Mouse (Mus musculus) gastrocnemius, postnatal 14 days (tissue): ENCODE results near the gene C1ql4. TPM values are rescaled to one million over a fixed set of nuclear protein-coding genes. Genes with fewer than 3 reads are reported as not detected.
"Not testable (repeated sequence)": the region's sequence is repeated elsewhere in the genome, so short reads cannot be mapped to it uniquely, and the experiment has no call there.

ENCODE experiments used
- DNase-seq: peaks from one replicate; pipeline ENCODE4 v3.0.0; 2021; ENCODE audit warnings: mixed read lengths
- intact Hi-C: fragments of 180-260 bp; cut with DNase I; formaldehyde crosslinking; loops from one replicate; pipeline ENCODE4 v1.15.1; 2025; ENCODE audit warnings: low total_unique reads
- total RNA-seq, 2 experiments: library from RNA; stranded (reverse); gene quantifications; 2 replicates each; pipeline ENCODE4 v1.2.3; 2021

The C1ql4 gene
- total RNA-seq, 2 experiments from 2014 or later: not detected

DNA sequence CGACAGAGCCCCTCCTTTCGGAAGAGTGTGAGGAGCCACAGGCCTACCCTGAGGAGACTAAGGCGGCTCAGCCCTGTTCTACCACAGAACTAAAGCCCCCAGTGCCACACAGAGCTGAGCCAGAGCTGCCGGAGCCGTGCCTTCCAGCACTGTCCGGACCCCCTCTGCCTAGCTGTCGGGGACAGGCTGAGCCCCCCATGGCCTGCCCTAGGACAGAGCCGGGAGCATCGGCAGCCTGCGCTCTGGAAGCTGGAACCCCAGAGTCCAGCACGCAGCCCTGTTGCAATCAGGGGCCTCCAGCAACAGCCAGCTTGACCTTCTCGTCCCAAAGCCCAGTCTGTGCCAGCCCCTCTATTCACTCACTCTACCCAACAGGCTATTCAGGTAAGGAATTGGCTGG is 5.3 kb downstream of the C1ql4 start:
- no peak for DNase-seq
- intact Hi-C loops: loop anchor here (10.0 kb wide), 1 partner anchor 122 kb away; no protein-coding TSS in a partner anchor

- intact Hi-C loops: loop anchor here (10.0 kb wide), 1 partner anchor 125 kb away; no protein-coding TSS in a partner anchor
- DNase-seq: no peak
Observed at GRCm38 (mm10) chr15:99079804-99080203, 7.8 kb downstream of the C1ql4 start.

- DNase-seq: no peak
- intact Hi-C loops: no loop called here
Observed at GRCm38 (mm10) chr15:99078181-99078910, 9.3 kb downstream of the C1ql4 start.

GRCm38 (mm10) chr15:99076011-99076410 is 11.6 kb downstream of the C1ql4 start:
- intact Hi-C loops: not testable (repeated sequence)

DNA sequence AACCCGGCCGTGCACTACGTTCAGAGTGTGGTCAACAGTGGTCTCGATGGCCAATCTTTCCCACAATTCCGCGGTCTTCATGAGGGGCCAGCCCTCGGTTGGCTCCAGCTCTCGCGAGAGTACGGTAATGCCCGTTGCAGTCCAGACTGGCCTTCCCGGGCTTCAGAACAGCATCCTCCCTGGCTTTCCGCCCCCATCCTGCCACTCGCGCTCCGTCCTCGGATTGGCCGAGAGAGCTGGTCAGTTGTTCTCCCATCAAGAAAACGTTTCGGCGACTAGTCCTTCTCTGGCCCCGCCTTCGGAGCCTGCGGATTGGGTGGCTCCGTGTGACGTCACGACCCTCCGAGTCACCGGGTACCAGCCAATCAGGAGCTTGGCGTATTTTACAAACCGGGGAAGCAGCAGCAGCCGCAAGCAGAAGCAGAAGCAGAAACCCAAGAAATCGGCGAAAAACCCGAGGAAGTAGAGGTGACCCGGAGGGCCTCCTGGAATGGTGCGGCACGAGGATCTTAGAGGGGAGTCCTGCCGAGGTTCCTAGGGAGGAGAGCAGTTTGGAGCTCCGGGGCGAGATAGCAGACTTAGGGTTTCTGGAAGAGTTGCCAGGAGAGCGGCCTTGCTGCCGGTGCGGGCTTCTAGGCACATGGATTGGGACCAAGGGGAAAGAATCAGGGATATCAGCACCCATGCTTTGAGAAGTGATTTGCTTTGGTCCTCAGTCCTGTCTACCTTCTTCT is 12.8 kb downstream of the C1ql4 start:
- DNase-seq: peak; percentile 97
- intact Hi-C loops: no loop called here

More at GRCm38 (mm10) chr15:99076011-99076410, 11.6 kb downstream of the C1ql4 start:
- DNase-seq: not testable (repeated sequence)

- intact Hi-C loops: no loop called here
- no peak for DNase-seq
Observed at GRCm38 (mm10) chr15:99074019-99074599, 13.5 kb downstream of the C1ql4 start, which contains the start of gene Troap. Troap (plus strand) TSS chr15:99074575.

GRCm38 (mm10) chr15:99071988-99072387 is 15.6 kb downstream of the C1ql4 start:
- no peak for DNase-seq
- intact Hi-C loops: no loop called here

- DNase-seq: no peak
- intact Hi-C loops: no loop called here
Observed at GRCm38 (mm10) chr15:99065557-99066165, 22.0 kb downstream of the C1ql4 start.

- intact Hi-C loops: no loop called here
- DNase-seq: no peak
Observed at GRCm38 (mm10) chr15:99056332-99056731, 31.3 kb downstream of the C1ql4 start.

DNA sequence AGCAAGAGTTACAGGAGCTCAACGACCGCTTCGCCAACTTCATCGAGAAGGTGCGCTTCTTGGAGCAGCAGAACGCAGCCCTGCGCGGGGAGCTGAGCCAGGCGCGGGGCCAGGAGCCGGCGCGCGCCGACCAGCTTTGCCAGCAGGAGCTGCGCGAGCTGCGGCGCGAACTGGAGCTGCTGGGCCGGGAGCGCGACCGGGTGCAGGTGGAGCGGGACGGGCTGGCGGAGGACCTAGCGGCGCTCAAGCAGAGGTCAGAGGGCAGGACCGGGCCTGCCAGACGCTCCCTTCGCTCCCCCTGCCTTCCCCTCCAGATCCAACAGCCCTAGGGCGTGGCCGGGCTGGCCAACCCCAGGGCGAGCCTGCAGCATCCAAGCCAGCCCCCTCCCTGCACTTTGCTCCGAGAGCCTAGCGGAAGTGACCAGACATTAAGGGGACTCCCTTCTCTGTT is 32.1 kb downstream of the C1ql4 start:
- intact Hi-C loops: no loop called here
- DNase-seq: peak; percentile 34

DNA sequence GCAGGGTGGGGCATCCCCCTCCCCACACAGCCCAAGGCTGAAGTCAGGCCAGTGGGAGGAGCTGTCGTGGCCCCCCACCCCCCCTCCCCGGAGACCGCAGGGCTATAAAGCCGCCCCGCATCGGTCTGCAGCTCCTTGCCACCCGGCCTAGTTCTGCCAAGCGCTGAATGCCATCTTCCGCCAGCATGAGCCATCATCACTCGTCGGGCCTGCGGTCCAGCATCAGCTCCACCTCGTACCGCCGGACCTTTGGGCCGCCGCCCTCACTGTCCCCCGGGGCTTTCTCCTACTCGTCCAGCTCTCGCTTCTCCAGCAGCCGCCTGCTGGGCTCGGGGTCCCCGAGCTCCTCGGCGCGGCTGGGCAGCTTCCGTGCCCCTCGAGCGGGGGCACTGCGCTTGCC is 32.6 kb downstream of the C1ql4 start, which contains the start of gene Prph:
Prph (plus strand) TSS at position 135 of the 400 bp plus-strand sequence.
- intact Hi-C loops: no loop called here
- no peak for DNase-seq

DNA sequence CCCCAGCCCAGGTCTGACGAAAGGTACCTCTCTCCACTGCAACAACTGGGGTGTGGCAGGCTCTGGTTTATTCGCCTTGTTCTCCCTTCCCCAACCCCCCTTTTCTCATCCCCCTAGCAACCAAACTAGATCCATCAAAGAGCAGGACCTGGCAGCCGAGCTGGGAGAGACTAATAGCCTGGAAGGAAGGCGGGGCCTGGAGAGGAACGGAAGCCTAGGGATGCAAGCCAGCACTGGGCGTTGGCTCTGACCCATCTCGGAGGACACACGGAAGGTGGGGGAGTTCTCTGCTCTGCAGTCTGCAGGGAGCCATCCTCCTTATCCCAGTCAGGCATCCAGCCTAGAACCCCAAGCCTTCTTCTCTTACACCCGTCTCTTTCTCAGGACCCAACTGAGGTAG is 34.2 kb downstream of the C1ql4 start:
- intact Hi-C loops: loop anchor here (5.0 kb wide), 1 partner anchor 39 kb away; the partner anchor contains the start of gene Dnajc22
- DNase-seq: peak; percentile 47

DNA sequence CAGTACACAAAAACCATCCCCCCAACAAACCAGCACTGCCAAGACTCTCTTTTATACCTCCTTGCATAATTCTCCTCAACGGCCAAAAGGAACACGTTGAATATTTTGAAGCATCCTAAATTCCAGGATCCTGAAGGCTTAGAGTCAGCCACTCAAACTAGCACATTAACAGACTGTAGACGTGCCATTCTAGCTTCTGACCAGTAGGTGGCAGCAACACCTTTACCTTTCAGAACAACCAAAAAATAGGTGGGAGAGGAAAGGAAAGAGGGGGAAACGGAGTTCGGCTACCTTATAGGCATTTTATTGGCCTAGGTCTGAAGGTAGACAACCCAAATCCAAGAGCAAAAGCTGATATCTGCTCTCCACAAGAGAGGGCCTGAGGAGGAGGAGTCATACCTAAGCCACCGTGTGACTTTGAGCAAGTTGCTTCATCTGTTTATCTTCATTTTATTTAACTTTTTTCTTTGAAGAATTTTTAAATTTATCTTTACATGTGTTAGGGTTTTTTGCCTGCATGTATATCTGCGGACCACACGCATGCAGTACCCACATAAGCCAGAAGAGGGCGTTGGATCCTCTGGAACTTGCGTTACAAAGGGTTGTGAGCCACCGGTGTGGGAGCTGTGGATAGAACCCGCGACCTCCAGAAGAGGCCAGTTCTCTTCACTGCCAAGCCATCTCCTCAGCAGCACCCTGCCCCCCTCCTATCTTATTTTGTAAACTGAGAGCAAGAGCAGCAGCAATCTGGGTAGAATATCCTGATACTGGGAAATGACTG is 38.0 kb downstream of the C1ql4 start:
- intact Hi-C loops: loop anchor here (5.0 kb wide), 1 partner anchor 43 kb away; the partner anchor contains the start of gene Dnajc22
- DNase-seq: no peak

GRCm38 (mm10) chr15:99045734-99046133 is 41.9 kb downstream of the C1ql4 start:
- intact Hi-C loops: not testable (repeated sequence)

DNA sequence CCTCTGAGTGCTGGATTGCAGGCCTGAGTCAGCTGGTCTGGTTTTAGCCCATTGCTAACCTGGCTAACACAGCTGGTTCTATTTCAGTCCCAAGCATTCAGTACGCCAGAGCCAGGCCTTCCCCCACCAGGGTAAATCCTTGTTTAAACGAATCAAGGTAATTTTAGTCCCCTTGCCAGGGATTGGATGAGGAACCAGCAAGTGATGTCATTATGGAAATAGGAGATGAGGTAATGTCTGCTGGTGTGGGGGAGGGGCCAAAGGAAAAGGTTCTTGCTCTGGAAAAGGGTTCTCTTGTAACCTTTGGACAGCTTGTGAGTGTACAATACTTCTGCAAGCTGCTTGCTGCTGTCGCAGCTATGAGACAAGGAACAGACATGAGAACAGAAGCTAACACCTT is 42.8 kb downstream of the C1ql4 start:
- DNase-seq: no peak

More at GRCm38 (mm10) chr15:99045734-99046133, 41.9 kb downstream of the C1ql4 start:
- DNase-seq: not testable (repeated sequence)

GRCm38 (mm10) chr15:99042334-99042733 is 45.3 kb downstream of the C1ql4 start:
- intact Hi-C loops: no loop called here

More for the DNA sequence above, 42.8 kb downstream of the C1ql4 start:
- intact Hi-C loops: no loop called here

GRCm38 (mm10) chr15:99040920-99041856 is 46.4 kb downstream of the C1ql4 start:
- intact Hi-C loops: no loop called here
- no peak for DNase-seq

More at GRCm38 (mm10) chr15:99042334-99042733, 45.3 kb downstream of the C1ql4 start:
- no peak for DNase-seq
